Mouse (Mus musculus): Measurements from ENCODE around the gene Gcc2.

DNA sequence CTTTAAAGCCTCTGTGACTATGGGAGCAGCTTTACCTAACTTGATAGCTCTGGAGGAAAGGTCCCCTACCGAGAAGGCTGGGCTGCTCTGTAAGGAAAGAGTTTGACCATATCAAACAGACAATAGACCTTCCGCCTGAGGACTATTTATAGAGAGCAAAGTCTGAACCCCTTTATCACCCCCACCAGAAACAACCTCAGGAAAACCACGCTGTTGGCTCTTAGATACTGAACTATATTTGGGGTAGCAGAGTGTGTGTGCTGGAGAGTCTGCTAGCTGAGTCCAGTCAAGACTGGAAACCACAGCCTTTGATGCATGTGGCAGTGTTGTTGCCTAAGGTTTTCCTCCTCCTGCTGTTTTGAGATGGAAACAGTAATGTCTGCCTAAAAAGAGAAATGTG lies 99.3 kb downstream of the Gcc2 start:
- TF ChIP-seq CTCF (IDR thresholded peaks at IDR 0.05; ENCODE audit: insufficient read depth, low read depth, low read length) = no peak
- TF ChIP-seq POLR2A (IDR thresholded peaks at IDR 0.05; ENCODE audit: insufficient read depth, low read depth, low read length) = no peak
